Mouse (Mus musculus): ENCODE data around the gene Myo10. TPM values are rescaled to one million over a fixed set of nuclear protein-coding genes. Genes with fewer than 3 reads are reported as not detected.

Gene Myo10
- total RNA-seq, 2 experiments from 2014 or later: 39.3 to 39.6 TPM

DNA sequence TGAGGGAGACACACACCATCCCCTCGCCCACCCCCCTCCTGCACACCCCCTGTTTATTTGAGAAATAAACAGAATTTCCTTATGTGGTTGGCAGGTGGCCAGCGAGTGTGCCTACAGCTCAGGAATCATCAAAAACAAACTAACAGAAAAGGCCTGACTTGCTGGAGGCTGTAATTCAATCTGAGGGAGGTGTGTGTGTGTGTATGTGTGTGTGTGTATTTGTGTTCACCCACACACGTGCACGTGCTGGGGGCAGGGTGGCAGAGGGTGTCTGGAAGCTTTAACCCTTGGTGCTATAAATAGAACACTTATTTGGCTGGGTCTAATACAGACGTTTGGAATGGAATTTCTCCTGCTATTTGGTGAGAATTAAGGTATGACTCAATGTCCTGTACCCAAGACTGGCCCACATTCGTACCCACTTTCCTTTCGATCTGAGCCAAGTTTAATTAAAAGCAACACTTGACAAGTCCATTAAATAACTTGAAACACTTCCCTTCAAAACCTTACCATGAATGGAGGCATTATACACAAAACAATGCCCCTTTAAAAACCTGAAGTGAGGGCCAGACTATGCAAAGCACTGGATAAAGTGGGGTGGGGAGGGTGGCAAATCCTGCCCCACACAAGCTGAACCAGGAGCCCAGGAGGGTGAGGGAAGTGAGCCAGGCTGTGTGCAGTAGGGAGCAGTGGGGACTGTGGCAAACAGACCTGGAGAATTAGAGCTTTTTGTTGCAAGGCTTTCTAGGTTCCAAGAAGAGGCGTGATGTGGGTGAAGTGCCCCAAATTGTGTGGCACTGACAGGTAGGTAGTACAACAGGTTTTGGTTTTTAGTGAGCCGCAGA lies 20.1 kb downstream of the Myo10 start:
- DNase-seq (ENCODE audit: low spot score in 2 of 2): no peak
- intact Hi-C loops (cut with DNase I): no loop called here

- intact Hi-C loops (cut with DNase I): no loop called here
- no peak for DNase-seq (ENCODE audit: low spot score in 2 of 2)
Observed at GRCm38 (mm10) chr15:25645862-25646261, 23.5 kb downstream of the Myo10 start.

- no peak for DNase-seq (ENCODE audit: low spot score in 2 of 2)
- intact Hi-C loops (cut with DNase I): no loop called here
Observed at GRCm38 (mm10) chr15:25648287-25648686, 26.0 kb downstream of the Myo10 start.

GRCm38 (mm10) chr15:25650371-25650770 lies 28.0 kb downstream of the Myo10 start:
- no peak for DNase-seq (ENCODE audit: low spot score in 2 of 2)

GRCm38 (mm10) chr15:25651820-25652219 lies 29.5 kb downstream of the Myo10 start:
- intact Hi-C loops (cut with DNase I): no loop called here
- DNase-seq (ENCODE audit: low spot score in 2 of 2): no peak

More at GRCm38 (mm10) chr15:25650371-25650770, 28.0 kb downstream of the Myo10 start:
- intact Hi-C loops (cut with DNase I): no loop called here

- DNase-seq (ENCODE audit: low spot score in 2 of 2): no peak
- intact Hi-C loops (cut with DNase I): no loop called here
Observed at GRCm38 (mm10) chr15:25652368-25652767, 30.0 kb downstream of the Myo10 start.

- intact Hi-C loops (cut with DNase I): no loop called here
- DNase-seq (ENCODE audit: low spot score in 2 of 2): no peak
Observed at GRCm38 (mm10) chr15:25652933-25653332, 30.6 kb downstream of the Myo10 start.

- no peak for DNase-seq (ENCODE audit: low spot score in 2 of 2)
- intact Hi-C loops (cut with DNase I): no loop called here
Observed at GRCm38 (mm10) chr15:25653680-25654079, 31.4 kb downstream of the Myo10 start.

- intact Hi-C loops (cut with DNase I): no loop called here
- no peak for DNase-seq (ENCODE audit: low spot score in 2 of 2)
Observed at GRCm38 (mm10) chr15:25662833-25663519, 40.7 kb downstream of the Myo10 start.

- peak in 1 of 2 experiments; percentile 30 for DNase-seq (ENCODE audit: low spot score in 2 of 2)
- intact Hi-C loops (cut with DNase I): no loop called here
Observed at GRCm38 (mm10) chr15:25669283-25670247, 47.2 kb downstream of the Myo10 start.

- DNase-seq (ENCODE audit: low spot score in 2 of 2): no peak
- intact Hi-C loops (cut with DNase I): no loop called here
Observed at GRCm38 (mm10) chr15:25673231-25673980, 51.1 kb downstream of the Myo10 start.

GRCm38 (mm10) chr15:25674099-25674931 lies 52.0 kb downstream of the Myo10 start:
- intact Hi-C loops (cut with DNase I): no loop called here
- DNase-seq (ENCODE audit: low spot score in 2 of 2): no peak

GRCm38 (mm10) chr15:25674932-25675250 lies 52.6 kb downstream of the Myo10 start:
- intact Hi-C loops (cut with DNase I): no loop called here
- DNase-seq (ENCODE audit: low spot score in 2 of 2): peak in 1 of 2 experiments; percentile 27

DNA sequence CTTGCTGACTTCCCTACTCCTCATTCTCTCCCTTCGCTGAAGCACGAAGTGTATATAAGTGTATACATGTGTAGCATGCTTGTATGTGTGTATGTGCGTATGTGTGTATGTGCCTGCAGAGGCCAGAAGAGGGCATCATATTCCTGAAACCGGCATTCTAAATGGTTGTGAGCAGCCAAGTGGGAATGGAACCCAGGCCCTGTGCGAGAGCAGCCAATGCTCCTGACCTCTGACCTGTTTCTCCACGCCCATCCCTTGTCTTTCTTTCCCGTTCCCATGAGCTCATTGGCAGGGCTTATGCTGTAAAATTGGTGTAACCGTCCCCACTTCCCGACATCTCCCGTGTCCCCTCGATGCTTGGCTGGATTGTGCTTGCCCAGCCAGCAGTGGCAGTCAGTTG lies 53.0 kb downstream of the Myo10 start:
- intact Hi-C loops (cut with DNase I): no loop called here
- no peak for DNase-seq (ENCODE audit: low spot score in 2 of 2)

DNA sequence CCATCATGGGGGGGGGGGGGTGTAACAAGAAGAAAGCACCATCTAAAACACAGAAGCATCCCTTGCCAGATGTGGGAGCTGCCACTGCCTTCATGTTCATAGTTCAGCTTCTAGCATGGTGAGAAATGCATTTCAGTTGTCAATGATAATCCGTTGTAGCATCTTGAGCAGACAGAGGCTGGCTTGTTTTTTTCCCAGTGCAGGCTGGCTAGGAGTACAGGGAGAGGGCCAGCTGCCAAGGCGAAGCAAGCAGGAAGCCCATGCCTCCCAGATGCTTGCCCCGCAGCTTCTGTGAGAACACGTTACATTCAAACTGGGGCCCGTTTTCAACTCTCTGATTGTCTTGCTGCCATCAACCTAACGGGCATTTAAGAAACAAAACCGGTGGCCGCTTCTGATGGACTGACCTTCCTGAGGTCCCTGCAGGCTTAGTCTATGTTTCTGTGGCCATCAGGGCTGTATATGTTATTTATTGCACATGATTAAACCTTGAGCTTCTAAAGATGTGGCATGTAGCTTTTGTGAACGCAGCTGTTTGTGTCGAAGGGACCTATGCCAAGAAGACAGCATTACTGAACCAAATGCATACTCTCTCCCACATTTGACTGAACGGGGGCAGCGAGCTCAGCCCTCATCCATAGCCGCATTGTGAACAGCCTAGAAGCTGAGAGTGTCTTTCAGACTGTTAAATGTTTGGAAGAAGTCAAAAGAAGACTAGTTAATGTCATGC lies 53.9 kb downstream of the Myo10 start:
- intact Hi-C loops (cut with DNase I): no loop called here

DNA sequence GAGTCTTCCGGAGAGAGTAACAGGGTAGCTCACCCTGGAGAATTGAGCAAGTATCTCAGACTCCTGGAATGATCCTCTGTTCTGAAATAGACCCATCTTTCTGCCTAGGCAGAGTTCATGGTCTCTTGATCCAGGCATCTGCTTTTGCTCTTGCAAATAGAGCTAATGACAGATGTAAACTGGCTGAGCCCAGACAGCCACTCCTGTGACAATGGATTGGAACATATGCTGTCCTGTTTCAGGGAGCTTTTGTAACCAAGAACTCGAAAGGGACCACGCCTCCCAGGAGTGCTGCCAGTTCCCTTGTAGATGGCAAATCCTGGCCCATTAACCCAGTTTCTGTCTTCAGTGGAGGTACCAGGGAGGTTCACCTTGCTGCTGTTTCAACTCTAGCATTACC lies 56.8 kb downstream of the Myo10 start:
- no peak for DNase-seq (ENCODE audit: low spot score in 2 of 2)
- intact Hi-C loops (cut with DNase I): no loop called here

More for the DNA sequence above, 53.9 kb downstream of the Myo10 start:
- peak; percentile 10 to 42 for DNase-seq (ENCODE audit: low spot score in 2 of 2)

- intact Hi-C loops (cut with DNase I): no loop called here
Observed at GRCm38 (mm10) chr15:25679616-25680015, 57.3 kb downstream of the Myo10 start.

More at GRCm38 (mm10) chr15:25679616-25680015, 57.3 kb downstream of the Myo10 start:
- no peak for DNase-seq (ENCODE audit: low spot score in 2 of 2)

All from left cerebral cortex, postnatal 25 days (tissue).